Mouse (Mus musculus) brain, embryonic 18.5 days (tissue): ENCODE measurements around the gene Tfdp2.
"Not testable (repeated sequence)": the region's sequence is repeated elsewhere in the genome, so short reads cannot be mapped to it uniquely, and the experiment has no call there.

Source experiments
- DNase-seq: peaks from one replicate; pipeline ENCODE4 v3.0.0-alpha.2; 2012; ENCODE audit warnings: low read depth, low spot score

Tfdp2 gene

DNA sequence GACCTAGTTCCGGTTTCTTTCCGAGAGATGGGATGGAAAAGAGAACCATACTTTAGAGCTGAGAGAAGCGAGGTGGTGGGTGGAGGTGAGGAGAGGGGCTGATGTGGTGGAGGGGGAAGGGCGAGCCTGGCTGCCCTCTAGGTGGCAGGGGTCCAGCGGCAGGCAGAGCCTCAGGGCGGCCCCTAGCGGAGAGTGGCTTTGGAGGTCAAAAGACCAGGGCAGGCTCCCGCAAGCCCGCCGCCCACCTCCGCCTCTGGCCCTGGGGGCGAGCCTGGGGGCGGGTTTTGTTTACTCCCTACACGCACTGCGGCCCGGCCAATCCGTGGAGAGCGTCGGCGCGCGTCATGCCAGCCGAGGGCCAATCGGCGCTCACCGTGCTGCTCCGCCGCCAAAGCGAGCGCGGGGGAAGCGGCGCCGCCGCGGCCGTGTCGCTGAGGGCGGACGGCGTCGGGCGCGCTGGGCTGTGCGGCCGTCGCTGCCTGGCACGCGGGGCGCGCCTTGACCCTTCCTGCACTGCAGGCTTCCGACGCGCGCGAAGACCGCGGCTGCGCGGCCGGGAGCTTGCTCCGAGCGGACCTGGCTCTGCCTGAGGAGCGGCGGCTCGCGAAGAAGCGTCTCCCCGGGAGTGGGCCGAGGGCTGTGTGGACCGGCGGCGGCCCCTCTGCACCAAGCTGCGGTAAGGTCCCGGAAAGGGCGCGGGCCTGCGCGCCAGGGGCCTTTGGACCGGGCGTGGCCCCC lies at the start of gene Tfdp2:
Gene Tfdp2, plus strand, starts transcription at position 391 of the 738 bp plus-strand sequence.
- DNase-seq, result peak; percentile 72

- DNase-seq, result no peak
Observed at GRCm38 (mm10) chr9:96152801-96153200, 43.3 kb upstream of the Tfdp2 start.

DNA sequence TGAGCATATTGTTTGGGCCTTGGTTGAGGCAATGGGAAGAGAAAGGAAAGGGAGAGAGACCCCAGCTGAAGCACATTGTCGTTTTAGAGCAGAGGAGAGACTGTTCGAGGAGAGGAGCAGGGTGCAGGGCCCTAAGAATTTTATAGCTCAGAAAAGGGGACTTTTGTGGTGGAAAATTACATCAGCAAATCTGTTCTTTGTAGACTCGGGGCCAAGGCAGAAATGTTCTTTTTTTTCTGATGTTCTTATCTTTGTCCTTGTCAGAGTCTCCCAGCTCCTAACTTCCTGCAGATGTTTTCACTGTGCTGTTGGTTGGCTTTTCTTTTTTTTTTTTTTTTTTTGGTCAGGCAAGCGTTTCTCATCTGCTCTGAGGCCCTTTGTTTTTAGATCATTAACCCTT lies 37.6 kb upstream of the Tfdp2 start:
- DNase-seq, result no peak

- no peak for DNase-seq
Observed at GRCm38 (mm10) chr9:96159047-96159446, 37.0 kb upstream of the Tfdp2 start.

DNA sequence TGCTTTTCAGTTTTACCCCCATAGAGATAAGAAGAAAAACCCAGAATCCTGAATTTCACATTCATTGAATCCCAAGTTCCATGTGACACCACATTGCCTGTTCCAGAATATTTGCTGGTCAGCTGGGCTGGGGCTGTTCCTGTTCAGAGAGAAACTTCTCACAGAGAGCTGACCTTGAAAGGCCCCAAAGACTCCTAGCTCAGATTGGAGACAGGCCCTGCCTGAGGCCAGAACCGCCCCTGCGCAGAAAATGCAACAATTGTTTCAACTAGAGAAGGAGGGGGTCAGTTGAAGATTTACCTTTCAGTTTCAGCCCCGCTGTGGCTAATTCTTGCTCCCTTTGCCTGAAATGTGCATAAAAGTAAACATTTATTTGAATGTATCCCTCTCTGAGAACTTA lies 35.3 kb upstream of the Tfdp2 start:
- no peak for DNase-seq

DNA sequence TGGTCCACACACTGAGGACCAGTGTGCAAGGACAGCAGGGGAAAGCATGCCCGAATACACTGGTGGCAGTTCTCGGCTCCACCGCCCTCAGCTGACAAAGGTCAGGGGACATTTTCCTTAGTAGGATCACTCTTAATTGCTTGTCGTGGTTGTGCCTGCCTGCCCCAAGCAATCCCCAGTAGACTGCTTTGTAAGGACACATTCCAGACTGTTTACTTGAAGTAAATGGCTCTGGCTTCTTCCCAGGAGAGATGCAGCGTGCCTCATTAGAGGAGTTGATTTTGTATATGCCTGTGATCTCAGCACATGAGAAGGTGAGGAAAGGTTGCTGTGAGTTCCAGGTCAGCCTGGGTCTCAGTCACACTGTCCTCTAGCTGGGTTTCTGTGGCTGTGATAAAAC lies 33.7 kb upstream of the Tfdp2 start:
- DNase-seq, result no peak

DNA sequence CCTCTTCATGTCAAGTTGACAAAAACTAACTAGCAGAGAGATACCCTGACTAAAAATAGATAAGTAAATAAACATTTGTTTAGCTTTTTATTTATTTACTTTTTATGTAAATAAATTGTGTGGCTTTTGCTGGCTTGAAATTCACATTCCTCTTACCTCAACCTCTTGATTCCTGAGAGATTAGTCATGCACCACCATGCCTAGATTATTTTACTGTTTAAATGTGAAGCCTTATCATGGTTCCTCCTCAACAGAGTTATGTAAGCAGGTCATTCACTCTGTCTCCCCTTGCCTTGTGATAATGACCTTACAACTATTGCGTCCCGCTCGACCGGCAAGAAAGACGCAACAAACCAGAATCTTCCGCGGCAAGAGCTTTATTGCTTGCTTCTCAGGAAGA lies 32.6 kb upstream of the Tfdp2 start:
- no peak for DNase-seq

DNA sequence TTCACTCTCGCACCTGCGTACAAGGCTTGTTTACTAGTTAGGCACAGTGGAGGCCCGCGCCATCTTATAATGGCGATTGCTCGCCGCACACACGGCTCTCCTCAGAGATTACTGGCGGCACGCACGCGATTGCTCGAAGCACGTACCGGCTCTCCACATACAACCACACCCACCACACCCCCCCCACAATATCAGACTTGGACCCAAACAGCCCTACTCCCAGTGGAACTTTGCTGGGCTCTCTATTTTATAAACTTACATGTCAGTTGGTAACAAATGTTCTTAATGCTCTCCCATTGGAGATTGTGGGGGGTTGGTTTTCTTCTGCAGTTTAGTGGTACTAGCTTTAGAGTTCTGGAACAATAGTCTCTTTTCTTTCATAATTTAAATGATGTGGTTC lies 32.1 kb upstream of the Tfdp2 start:
- DNase-seq, result not testable (repeated sequence)

DNA sequence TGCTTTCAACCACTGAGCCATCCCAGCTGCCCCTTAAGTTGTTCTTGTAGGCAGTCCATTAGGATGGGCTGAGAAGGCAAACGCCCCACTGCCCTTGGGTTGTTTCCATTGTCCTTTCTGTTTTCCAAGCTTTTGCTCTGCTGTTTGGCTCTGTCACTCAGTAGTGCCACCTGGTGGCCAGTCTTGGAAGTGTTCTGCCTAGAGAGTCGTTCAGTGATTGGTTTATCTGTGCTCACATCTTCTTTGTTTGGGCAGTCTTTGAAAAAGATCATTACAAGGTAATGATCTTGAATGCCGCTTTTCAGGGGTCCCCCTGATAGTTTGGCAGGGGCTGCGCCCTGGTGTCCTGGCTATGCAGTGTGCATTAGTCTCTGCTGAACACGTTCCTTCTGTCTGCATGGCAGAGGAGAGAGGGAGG lies 28.9 kb upstream of the Tfdp2 start:
- no peak for DNase-seq

GRCm38 (mm10) chr9:96170600-96170999 lies 25.5 kb upstream of the Tfdp2 start:
- no peak for DNase-seq

DNA sequence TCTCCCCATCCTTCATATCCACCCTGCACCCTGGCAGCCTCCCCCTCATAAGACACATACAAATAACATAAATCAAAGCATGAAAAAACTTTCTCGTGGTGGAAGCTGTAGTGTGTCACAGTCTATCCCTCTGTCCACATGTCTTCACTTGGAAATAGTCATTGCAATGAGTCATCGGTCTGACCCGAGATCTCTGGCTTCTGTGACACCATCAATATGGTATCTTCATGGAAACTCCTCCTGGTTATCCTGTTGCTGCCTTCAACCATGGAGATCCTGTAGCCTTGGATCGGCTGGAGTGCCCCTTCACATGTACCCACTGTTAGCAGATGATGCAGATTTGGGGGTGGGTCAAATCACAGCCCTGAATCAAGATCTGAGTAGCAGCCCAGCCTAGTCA lies 11.2 kb upstream of the Tfdp2 start:
- DNase-seq, result no peak

GRCm38 (mm10) chr9:96186701-96187100 lies 9.4 kb upstream of the Tfdp2 start:
- DNase-seq, result no peak

DNA sequence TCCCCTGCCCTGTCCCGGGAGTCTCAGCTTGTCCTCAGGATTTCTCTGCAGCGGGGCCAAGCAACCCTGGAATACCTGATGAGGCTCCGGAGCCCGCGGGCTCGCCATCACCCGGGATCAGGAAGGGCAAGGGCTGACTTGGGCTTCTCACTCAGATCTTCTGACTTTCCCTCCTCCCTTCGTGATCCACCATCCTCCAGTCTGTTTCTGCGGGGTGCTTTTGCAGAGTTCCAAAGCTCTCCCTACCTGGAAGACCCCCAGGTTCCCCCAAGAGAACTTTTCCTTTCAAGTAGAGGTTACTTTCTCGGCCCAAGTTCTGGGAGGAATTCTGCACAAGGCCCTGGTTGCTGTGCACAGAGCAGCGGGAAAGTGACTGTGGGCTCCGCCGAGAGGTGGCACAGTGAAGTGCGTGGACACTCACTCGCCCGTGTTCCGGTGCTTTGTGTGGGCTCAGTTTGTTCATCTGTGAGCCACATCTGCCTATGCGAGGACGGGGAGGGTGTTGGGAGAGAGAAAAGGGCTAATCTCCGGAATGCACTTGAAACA lies 634 bp downstream of the Tfdp2 start:
- DNase-seq, result no peak

- no peak for DNase-seq
Observed at GRCm38 (mm10) chr9:96197806-96198205, 1.7 kb downstream of the Tfdp2 start.

DNA sequence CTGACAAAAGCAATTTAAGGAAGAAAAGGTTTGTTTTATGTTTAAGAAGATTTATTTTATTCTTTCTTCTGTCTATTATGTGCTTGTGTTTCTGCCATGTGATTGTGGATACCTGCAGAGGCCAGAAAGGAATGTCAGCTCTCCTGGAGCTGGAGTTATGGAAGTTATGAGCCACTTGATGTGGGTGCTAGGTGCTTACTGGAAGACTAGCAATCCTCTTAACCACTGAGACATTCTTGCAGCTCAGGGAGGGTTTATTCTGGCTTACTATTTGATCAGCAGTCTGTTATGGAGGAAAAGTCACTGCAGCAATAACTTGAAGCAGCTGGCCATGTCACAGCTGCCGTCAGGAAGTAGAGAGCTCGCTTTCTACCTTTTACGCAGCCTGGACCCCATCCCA lies 7.6 kb downstream of the Tfdp2 start:
- no peak for DNase-seq

- no peak for DNase-seq
Observed at GRCm38 (mm10) chr9:96207428-96207827, 11.4 kb downstream of the Tfdp2 start.

GRCm38 (mm10) chr9:96213036-96213645 lies 17.1 kb downstream of the Tfdp2 start:
- no peak for DNase-seq

- no peak for DNase-seq
Observed at GRCm38 (mm10) chr9:96214171-96214570, 18.1 kb downstream of the Tfdp2 start.

DNA sequence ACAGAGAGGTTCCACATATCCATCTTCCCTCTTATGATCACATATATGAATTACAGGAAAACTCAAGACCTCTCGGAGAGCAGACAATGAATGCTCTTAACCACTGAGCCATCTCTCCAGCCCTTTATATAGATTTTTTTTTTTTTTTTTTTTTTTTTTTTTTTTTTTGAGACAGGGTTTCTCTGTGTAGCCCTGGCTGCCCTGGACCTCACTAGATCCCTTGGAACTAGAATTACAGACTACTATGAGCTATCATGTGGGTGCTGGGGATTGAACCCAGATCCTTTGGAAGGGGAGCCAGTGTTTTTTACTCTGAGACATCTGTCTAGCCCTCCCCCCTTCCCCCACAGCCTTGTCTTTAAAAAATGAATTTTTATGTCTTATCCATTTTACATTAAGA lies 21.2 kb downstream of the Tfdp2 start:
- no peak for DNase-seq

DNA sequence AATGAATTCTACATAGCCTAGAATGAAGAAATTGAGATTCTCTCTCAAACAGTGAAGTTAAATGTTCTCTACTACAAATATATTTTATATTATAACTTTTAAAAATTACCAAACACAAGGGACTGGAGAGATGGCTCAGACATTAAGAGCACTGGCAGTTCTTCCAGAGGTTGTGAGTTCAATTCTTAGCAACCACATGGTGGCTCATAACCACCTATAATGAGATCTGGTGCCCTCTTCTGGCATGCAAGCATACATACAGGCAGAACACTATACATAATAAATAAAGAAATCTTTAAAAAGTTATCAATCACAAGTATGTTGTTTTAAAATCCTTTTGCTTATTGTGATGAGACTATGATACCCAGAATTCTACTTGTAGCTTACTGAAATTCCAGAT lies 21.7 kb downstream of the Tfdp2 start:
- DNase-seq, result no peak

- no peak for DNase-seq
Observed at GRCm38 (mm10) chr9:96219114-96219669, 23.1 kb downstream of the Tfdp2 start.

- DNase-seq, result no peak
Observed at GRCm38 (mm10) chr9:96220419-96220818, 24.3 kb downstream of the Tfdp2 start.

DNA sequence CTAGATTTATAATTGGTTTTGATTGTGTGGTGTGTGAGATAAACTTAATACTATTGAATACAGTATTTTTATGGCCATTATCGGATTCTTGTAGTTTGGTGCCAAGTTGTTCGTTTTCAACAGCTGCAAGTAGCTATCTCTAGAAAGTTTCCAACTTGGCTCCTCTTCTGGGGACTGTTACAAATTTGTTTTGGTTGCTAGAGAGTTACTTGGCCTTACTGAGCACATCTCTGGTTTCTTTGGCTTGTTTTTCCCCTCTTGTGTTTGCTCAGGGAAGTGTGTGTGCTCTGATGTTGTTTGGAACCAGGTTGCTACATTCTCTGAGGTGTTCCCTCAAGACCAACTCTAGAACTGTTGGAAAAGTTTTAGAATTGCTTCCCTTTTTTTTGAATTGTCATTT lies 27.2 kb downstream of the Tfdp2 start:
- no peak for DNase-seq
